Mouse (Mus musculus) lung, postnatal 0 days (tissue): Measurements from ENCODE around the gene Iqcn.

Experiments
- CTCF ChIP-seq: IDR thresholded peaks from 2 replicates; pipeline ENCODE4 v1.5.1; 2016; ENCODE audit warnings: antibody characterized with exemption, mild to moderate bottlenecking
- EP300 ChIP-seq: IDR thresholded peaks from 2 replicates; pipeline ENCODE4 v1.6.1; 2016; ENCODE audit warnings: antibody characterized with exemption, mild to moderate bottlenecking, control low read depth

GRCm38 (mm10) chr8:70674109-70674508 is 29.1 kb upstream of the Iqcn start:
- no peak for TF ChIP-seq CTCF
- TF ChIP-seq EP300: no peak
